Mouse (Mus musculus) heart, postnatal 0 days (tissue): Measurements from ENCODE around the gene Irf3.
A peak's percentile ranks its signal among the peaks of the same experiment; 100 is the strongest.

Source experiments
- CTCF ChIP-seq: IDR thresholded peaks from 2 replicates; pipeline ENCODE4 v1.5.1; 2016; ENCODE audit warnings: antibody characterized with exemption, control low read depth, low read depth
- EP300 ChIP-seq: IDR thresholded peaks from 2 replicates; pipeline ENCODE4 v1.6.1; 2016; ENCODE audit warnings: antibody characterized with exemption, low read depth

- peak; percentile 94 for TF ChIP-seq CTCF
- TF ChIP-seq EP300: no peak
These were observed 14.4 kb upstream of the Irf3 start for GRCm38 (mm10) chr7:44983085-44983484.
